Mouse (Mus musculus) brain, embryonic 14.5 days (tissue): Measurements from ENCODE around the gene Kalrn.

ENCODE experiments used
- CTCF ChIP-seq: fragments of 200-500 bp; IDR thresholded peaks from 2 replicates; pipeline ENCODE4 v1.5.1; 2012; ENCODE audit warnings: inconsistent platforms, mild to moderate bottlenecking, moderate library complexity, borderline replicate concordance; ENCODE audit not compliant: insufficient read depth, insufficient read length; ENCODE audit errors: extremely low read depth
- POLR2A ChIP-seq: fragments of 200-500 bp; IDR thresholded peaks from 2 replicates; pipeline ENCODE4 v1.6.1; 2012; ENCODE audit warnings: mild to moderate bottlenecking, inconsistent platforms, borderline replicate concordance; ENCODE audit not compliant: poor library complexity, insufficient read depth, insufficient read length, severe bottlenecking; ENCODE audit errors: extremely low read depth

GRCm38 (mm10) chr16:34076101-34076500 is 497.2 kb downstream of the Kalrn start:
- no peak for TF ChIP-seq CTCF
- TF ChIP-seq POLR2A = no peak
